Mouse (Mus musculus) frontal cortex, postnatal 10 days (tissue): ENCODE measurements around the gene Sh3rf1.

ENCODE experiments used
- DNase-seq, 2 experiments: peaks; one replicate each; pipeline ENCODE4 v3.0.0; 2022; ENCODE audit warnings: low spot score in 2 of 2, mixed read lengths in 1 of 2

Sh3rf1 gene

GRCm38 (mm10) chr8:61261374-61261773 lies 37.7 kb downstream of the Sh3rf1 start:
- DNase-seq = no peak

- no peak for DNase-seq
Observed at GRCm38 (mm10) chr8:61263691-61264090, 40.0 kb downstream of the Sh3rf1 start.

- DNase-seq = no peak
Observed at GRCm38 (mm10) chr8:61264881-61265280, 41.2 kb downstream of the Sh3rf1 start.

- DNase-seq = peak in 1 of 2 experiments; percentile 25
Observed at GRCm38 (mm10) chr8:61265390-61265789, 41.7 kb downstream of the Sh3rf1 start.

GRCm38 (mm10) chr8:61267061-61267460 lies 43.4 kb downstream of the Sh3rf1 start:
- DNase-seq = no peak

GRCm38 (mm10) chr8:61267692-61268091 lies 44.0 kb downstream of the Sh3rf1 start:
- DNase-seq = no peak

- no peak for DNase-seq
Observed at GRCm38 (mm10) chr8:61268233-61268916, 44.7 kb downstream of the Sh3rf1 start.

GRCm38 (mm10) chr8:61270016-61270415 lies 46.3 kb downstream of the Sh3rf1 start:
- no peak for DNase-seq

GRCm38 (mm10) chr8:61270541-61270940 lies 46.9 kb downstream of the Sh3rf1 start:
- no peak for DNase-seq

GRCm38 (mm10) chr8:61270961-61271360 lies 47.3 kb downstream of the Sh3rf1 start:
- no peak for DNase-seq

GRCm38 (mm10) chr8:61272838-61273237 lies 49.2 kb downstream of the Sh3rf1 start:
- no peak for DNase-seq

GRCm38 (mm10) chr8:61273307-61274221 lies 49.9 kb downstream of the Sh3rf1 start:
- DNase-seq = no peak

- no peak for DNase-seq
Observed at GRCm38 (mm10) chr8:61274602-61275462, 51.2 kb downstream of the Sh3rf1 start.

GRCm38 (mm10) chr8:61275463-61276356 lies 52.0 kb downstream of the Sh3rf1 start:
- DNase-seq = no peak

GRCm38 (mm10) chr8:61276397-61276796 lies 52.7 kb downstream of the Sh3rf1 start:
- DNase-seq = no peak

- DNase-seq = no peak
Observed at GRCm38 (mm10) chr8:61279030-61279429, 55.4 kb downstream of the Sh3rf1 start.

GRCm38 (mm10) chr8:61282303-61283168 lies 58.9 kb downstream of the Sh3rf1 start:
- DNase-seq = no peak

GRCm38 (mm10) chr8:61283169-61284081 lies 59.8 kb downstream of the Sh3rf1 start:
- DNase-seq = peak in 1 of 2 experiments; percentile 29

- no peak for DNase-seq
Observed at GRCm38 (mm10) chr8:61285896-61286295, 62.2 kb downstream of the Sh3rf1 start.
